Mouse (Mus musculus): Measurements from ENCODE around the gene Fbxl8. TPM values are rescaled to one million over a fixed set of nuclear protein-coding genes. Genes with fewer than 3 reads are reported as not detected.
"Not testable (repeated sequence)": the region's sequence is repeated elsewhere in the genome, so short reads cannot be mapped to it uniquely, and the experiment has no call there.

Fbxl8 gene
- 0.90 and 1.0 TPM in 2 replicates for polyA plus RNA-seq (2016; fragmentation: Nextera tagmentation; extraction: Ambion mirVana)

DNA sequence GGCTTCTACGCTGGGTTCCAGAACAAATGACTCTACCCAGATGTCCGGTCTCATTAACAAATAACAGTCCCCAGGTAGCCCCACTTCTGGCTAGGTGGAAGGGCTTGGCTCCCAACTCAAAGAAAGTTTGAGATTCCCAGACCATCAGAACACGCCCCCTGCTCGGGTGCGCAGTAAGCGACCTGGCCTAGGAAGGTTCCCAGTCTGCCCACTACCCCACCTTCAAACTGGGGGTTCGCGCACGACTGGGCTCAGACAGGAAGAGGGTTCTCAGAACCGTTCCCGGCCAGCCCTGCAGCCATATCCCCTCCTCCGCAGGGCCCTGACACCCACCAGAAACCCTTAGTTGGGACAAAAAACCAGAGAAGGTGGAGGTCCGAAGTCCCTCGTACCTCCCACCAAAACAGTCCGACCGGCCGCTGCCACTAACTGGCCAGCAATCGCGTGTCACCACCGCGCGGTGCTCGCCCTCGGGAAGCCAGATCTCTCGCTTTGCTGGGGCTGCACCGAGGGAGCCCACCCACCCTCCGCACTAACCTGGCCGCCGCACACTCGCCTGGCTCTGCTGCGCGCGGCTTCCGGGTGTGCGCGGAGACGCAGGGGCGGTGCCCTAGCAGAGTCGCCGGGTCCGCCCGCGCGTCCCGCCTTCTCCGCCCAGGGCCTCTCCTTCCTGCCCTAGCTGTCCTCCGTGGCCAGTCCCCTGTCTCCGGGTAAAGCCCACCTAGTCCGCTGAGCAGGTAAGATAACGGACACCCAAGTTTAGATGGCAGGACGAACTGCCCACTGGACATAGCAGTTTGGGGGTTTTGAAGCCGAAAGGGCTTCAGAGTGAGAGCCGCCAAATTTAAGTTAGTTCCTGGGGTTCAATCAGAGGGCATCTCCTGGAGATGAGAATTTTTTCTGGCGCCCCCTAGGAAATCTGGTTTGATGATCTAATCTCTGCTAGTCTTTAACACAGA lies at the start of gene Fbxl8, which contains the start of gene Tradd:
Gene Fbxl8 (plus strand): TSS at position 625 of the 959 bp plus-strand sequence.
Gene Tradd (minus strand): TSS at position 586 of the 959 bp plus-strand sequence.
- Histone ChIP-seq H3K4me2 (replicated peaks) (peak within 1 kb of the TSS; percentile 94), H3K4me3 (peak within 1 kb of the TSS; percentile 59), H3K27me3 (replicated peaks) (peaks cover 90% of the 10 kb centered on the region), H3K36me3 (no peaks in the 10 kb centered on the region), H3K27ac (no peak within 1 kb of the TSS), H3K9ac (peak within 1 kb of the TSS; percentile 64), H3K4me1 (peaks cover 28% of the 10 kb centered on the region), H3K9me3 (peaks cover 6% of the 10 kb centered on the region; the same call in 1 of the 2 replicates)
- peak; percentile 22; the same call in 1 of the 2 replicates for ATAC-seq (ENCODE audit: low FRiP score, low read depth)
- under 1% methylated on average over 54 of the region's 54 CpGs for WGBS

DNA sequence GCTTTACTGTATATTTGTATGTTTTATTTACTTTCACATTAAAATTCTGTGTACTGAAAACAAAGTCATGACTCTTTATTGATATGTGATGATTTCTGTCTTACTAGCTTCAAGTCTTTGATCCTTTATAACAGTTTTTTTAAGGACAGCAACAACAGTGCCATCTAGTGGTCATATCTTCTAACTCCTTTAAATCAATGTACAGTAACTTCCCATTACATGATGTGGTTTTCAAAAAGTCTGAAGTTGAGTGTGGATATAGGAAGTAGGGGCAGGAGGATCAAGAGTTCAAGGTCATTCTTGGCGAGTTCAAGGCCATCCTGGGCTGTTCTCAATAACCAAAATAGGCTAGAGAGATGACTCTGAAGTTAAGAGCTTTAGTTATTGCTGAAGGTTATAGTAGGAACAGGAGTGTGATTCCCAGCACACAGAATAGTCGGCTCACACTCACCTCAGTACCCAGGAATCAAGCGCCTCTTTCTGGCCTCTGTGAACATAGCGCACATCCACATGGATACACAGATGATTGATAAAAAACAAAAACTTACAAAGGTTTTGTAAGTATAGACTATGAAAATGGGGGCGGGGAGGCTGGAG lies 46.4 kb upstream of the Fbxl8 start:
- Histone ChIP-seq H3K9ac (no peak overlapping the region), H3K4me1 (no peaks in the 10 kb centered on the region), H3K4me3 (no peak overlapping the region), H3K4me2 (replicated peaks) (no peak overlapping the region), H3K27me3 (replicated peaks) (no peaks in the 10 kb centered on the region), H3K9me3 (no peaks in the 10 kb centered on the region), H3K36me3 (peaks cover 5% of the 10 kb centered on the region; the same call in 1 of the 2 replicates), H3K27ac (no peak overlapping the region)
- 83% methylated on average over 5 of the region's 5 CpGs for WGBS
- peak; percentile 53 for ATAC-seq (ENCODE audit: low FRiP score, low read depth)

DNA sequence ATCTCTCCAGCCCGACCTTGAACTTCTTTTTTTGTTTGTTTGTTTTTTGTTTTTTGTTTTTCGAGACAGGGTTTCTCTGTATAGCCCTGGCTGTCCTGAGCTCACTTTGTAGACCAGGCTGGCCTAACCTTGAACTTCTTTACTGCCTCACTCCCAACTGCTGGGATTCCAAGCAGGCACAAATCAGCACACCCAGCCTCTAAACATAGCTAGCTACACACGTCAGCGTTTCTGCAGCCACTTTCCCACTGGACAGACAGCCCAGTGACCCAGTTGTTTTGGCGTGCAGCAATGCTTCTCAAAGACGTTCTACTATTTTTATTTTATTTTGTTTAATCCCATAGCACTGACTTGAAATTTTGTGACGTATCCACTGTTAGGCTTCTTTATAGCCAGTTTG lies 40.6 kb upstream of the Fbxl8 start:
- Histone ChIP-seq H3K27ac (no peak overlapping the region), H3K4me3 (no peak overlapping the region), H3K9ac (no peak overlapping the region), H3K27me3 (replicated peaks) (no peaks in the 10 kb centered on the region), H3K4me1 (peaks cover 13% of the 10 kb centered on the region), H3K36me3 (no peaks in the 10 kb centered on the region), H3K9me3 (no peaks in the 10 kb centered on the region), H3K4me2 (replicated peaks) (peak overlapping the region; percentile 85)
- 84% methylated on average over 7 of the region's 7 CpGs for WGBS
- no peak for ATAC-seq (ENCODE audit: low FRiP score, low read depth)

DNA sequence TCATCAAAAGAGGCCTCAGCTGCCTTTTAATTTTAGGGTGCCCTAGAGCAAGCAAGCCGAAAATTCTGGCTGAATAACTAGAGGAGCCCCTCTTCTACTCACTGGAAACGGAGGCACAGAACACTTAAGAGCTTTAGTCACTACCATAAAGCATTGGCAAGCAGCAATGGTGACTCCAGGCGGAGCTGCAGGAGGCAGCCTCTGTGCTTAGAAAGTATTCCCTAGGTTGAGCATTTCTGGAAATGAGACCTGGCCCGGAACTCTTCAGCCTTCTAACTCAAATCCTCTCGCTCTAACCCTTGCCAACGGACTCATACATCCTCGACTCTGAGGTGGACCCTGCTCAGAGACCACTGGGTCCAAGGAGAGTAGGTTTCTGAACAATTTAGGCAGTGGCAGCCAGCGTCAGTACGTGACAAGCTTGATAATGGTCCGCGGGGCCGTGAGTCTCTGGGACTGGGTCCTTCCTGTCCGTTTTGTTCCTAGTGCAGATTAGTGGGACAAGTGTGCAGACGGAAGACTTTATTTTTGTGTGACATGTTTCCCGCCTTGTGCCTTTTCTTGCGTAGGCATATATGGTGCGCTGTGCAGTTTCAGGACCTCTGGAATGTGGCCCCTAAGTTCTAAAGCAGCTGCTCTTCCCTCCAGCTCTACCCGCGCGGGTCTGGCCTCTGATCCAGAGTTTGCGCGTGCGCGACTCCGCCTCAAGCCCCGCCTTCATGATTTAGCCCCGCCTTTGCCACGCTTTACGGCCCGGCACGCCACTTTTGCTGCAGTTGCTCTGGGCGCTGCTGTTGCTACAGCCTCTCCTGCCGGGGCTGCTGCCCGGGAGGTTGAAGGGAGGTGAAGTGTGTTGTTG lies 39.8 kb upstream of the Fbxl8 start, which contains the start of gene D230025D16Rik:
Gene D230025D16Rik (plus strand): TSS at position 733 of the 859 bp plus-strand sequence.
- Histone ChIP-seq H3K4me2 (replicated peaks) (peak within 1 kb of the TSS; percentile 85), H3K27ac (peak within 1 kb of the TSS; percentile 42; the same call in 1 of the 2 replicates), H3K4me3 (peak within 1 kb of the TSS; percentile 90), H3K36me3 (no peaks in the 10 kb centered on the region), H3K9me3 (no peaks in the 10 kb centered on the region), H3K9ac (peak within 1 kb of the TSS; percentile 82), H3K27me3 (replicated peaks) (no peaks in the 10 kb centered on the region), H3K4me1 (peaks cover 13% of the 10 kb centered on the region)
- peak; percentile 96 for ATAC-seq (ENCODE audit: low FRiP score, low read depth)
- 2% methylated on average over 34 of the region's 34 CpGs for WGBS

DNA sequence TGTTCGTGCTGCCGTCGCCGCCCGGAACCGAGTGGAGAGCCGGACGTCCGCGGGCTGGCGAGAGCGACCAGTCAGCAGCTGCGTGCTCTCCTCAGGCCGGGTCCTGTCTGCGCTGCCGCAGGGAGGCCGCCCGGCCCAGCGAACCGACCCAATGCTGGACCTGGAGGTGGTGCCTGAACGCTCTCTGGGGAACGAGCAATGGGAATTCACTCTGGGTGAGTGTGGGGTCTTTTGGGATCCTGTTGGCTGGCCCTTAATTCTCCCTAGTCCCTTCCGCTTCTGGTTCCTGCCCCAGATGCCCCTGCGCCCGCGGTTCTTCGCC lies 39.2 kb upstream of the Fbxl8 start:
- Histone ChIP-seq H3K4me3 (peak overlapping the region; percentile 90), H3K27ac (peak overlapping the region; percentile 42; the same call in 1 of the 2 replicates), H3K4me1 (peaks cover 13% of the 10 kb centered on the region), H3K36me3 (no peaks in the 10 kb centered on the region), H3K4me2 (replicated peaks) (peak overlapping the region; percentile 85), H3K27me3 (replicated peaks) (no peaks in the 10 kb centered on the region), H3K9me3 (no peaks in the 10 kb centered on the region), H3K9ac (peak overlapping the region; percentile 82)
- ATAC-seq (ENCODE audit: low FRiP score, low read depth) = no peak
- under 1% methylated on average over 27 of the region's 27 CpGs for WGBS

DNA sequence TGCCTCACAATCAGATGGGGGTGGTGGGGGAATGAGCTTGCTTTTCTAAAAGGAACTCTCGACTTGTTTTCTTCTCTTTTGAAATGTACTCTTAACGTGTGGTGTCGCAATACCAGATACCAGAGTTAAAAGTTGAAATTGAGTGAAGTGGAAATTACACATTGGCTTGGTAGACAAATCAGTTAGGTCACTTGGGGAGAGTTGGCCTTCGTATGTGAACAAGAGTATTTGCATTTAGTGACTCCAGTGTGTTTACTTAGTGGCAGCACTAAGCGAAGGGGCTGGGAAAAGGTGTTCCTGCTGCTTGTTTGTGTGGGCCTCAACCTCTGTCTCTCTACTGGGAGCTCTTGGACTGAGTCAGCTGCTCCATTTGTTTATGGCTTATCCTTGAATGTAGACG lies 38.5 kb upstream of the Fbxl8 start:
- Histone ChIP-seq H3K4me3 (peak overlapping the region; percentile 90), H3K4me2 (replicated peaks) (peak overlapping the region; percentile 85), H3K27me3 (replicated peaks) (no peaks in the 10 kb centered on the region), H3K36me3 (no peaks in the 10 kb centered on the region), H3K9ac (peak overlapping the region; percentile 82), H3K4me1 (peaks cover 13% of the 10 kb centered on the region), H3K27ac (no peak overlapping the region), H3K9me3 (no peaks in the 10 kb centered on the region)
- no peak for ATAC-seq (ENCODE audit: low FRiP score, low read depth)
- WGBS = 20% methylated on average over 6 of the region's 6 CpGs

DNA sequence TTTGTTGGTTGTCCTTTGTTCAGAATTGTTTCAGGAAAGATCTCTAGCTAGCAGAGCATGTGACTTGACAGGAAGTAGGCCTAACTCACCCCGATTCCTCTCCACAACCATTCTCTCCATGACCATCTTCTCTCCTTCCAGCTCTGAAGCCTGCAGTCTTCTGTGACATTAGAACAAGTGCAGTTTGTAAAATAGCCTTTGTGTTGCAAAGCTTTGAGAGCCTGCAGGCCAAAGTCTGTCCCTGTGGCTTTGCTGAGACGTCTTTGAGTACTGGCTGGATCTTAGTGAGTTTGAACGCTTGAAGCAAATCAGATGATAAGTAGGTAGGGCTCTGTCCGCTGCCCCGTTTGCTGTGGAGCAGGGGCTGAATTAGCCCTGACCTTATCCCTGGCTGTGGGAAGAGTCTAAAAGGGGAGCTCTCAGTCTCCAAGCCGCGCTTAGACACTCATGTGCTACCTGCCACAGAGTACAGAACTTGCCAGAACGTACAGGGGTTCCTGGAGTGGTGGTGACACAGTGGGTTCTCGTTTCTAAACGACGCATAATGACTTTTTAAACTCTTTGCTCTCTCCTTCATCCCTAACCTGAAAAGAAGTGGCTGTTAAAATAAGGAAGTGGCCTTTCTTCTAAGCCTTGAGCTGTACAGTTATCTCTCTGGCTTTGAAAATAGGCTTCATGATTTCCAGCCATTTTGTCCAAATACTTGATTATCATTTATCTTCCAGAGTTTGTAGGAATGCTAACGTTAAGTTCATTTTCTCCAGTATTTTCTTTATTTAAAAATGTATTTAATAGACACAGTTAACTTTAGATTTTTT lies 32.7 kb upstream of the Fbxl8 start:
- no peak for ATAC-seq (ENCODE audit: low FRiP score, low read depth)
- 89% methylated on average over 12 of the region's 12 CpGs for WGBS

DNA sequence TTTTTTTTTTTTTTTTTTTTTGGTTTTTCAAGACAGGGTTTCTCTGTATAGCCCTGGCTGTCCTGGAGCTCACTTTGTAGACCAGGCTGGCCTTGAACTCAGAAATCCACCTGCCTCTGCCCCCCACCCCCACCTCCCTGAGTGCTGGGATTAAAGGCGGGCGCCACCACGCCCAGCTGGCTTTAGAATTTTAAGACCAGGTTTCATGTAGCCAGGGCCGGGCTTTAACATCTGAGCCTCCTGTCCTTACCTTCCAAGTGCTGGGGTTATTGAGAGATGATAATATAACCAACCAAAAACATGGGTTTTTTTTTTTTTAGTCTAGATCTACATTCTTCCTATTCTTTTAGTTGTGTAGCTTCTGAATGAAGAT lies 32.1 kb upstream of the Fbxl8 start:
- not testable (repeated sequence) for H3K9me3 ChIP-seq; H3K4me3 ChIP-seq; H3K36me3 ChIP-seq; H3K4me2 ChIP-seq (replicated peaks); H3K27me3 ChIP-seq (replicated peaks); H3K9ac ChIP-seq; H3K4me1 ChIP-seq; H3K27ac ChIP-seq; ATAC-seq (ENCODE audit: low FRiP score, low read depth)
- 89% methylated on average over 4 of the region's 4 CpGs for WGBS

More for the DNA sequence above, 32.7 kb upstream of the Fbxl8 start:
- H3K27ac ChIP-seq = no peak overlapping the region
- no peak overlapping the region for H3K4me2 ChIP-seq (replicated peaks)
- no peak overlapping the region for H3K4me3 ChIP-seq
- peaks cover 9% of the 10 kb centered on the region; the same call in 1 of the 2 replicates for H3K36me3 ChIP-seq
- no peaks in the 10 kb centered on the region for H3K9me3 ChIP-seq
- H3K4me1 ChIP-seq = no peaks in the 10 kb centered on the region
- H3K9ac ChIP-seq = no peak overlapping the region
- H3K27me3 ChIP-seq (replicated peaks) = no peaks in the 10 kb centered on the region

DNA sequence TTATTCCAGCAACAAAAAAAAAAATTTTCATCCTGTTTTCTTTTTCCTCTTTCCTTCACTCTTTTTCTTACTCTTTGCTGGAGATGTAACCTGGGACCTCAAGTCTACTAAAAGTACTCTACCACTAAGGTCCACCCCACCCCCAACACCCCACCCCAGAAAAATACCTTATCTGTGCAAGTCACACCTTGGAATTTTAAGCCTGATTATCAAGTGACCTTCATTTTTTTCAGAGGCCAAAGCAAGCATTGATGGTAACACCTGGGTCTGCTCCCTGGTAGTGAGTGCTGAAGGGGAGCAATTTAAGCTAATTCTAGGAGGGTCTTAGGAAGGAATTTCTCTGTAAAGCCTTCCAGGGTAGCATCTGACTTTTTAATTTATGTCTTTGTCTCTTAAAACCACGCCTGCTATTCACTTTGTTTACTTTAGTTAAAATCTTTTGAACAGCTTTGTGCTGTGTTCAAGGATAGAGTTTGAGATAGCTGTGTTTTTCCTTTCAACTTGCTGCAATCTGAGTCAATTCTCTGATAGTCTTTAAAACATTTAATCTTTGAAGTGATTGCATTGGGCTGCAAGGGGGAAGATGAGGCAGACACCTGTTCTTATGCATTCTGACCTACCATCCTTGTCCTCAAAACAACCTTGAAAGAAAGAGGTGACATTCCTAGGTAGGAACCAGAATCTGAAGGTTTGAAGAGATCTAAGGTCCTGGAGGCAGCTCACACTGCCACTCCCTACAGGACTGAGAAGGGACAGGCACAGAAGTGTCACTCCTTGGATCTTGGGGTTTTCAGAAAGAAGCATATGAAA lies 31.1 kb upstream of the Fbxl8 start:
- 68% methylated on average over 1 of the region's 1 CpGs for WGBS
- no peak for ATAC-seq (ENCODE audit: low FRiP score, low read depth)
- Histone ChIP-seq H3K27me3 (replicated peaks) (no peaks in the 10 kb centered on the region), H3K4me3 (no peak overlapping the region), H3K4me1 (no peaks in the 10 kb centered on the region), H3K9me3 (no peaks in the 10 kb centered on the region), H3K36me3 (peaks cover 13% of the 10 kb centered on the region; the same call in 1 of the 2 replicates), H3K27ac (no peak overlapping the region), H3K4me2 (replicated peaks) (no peak overlapping the region), H3K9ac (no peak overlapping the region)

DNA sequence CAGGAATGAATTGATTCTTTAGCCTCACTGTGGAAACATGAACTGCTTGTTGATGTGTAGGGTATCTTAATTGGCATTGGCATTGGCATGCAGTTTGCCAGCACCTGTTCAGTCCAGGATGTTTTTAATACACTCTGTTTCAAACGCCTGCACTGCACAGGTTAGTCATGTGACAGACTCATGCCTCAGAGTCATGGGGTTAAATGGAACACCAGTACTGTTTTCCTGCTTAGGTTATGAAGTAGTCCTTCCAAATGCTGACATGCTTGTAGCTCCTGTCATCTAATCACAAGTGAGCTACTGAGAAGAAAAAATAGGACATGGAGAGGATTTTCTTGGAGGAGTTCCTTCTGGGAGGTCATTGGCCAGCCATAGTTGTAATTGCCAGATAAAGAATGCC lies 29.2 kb upstream of the Fbxl8 start:
- WGBS = 78% methylated on average over 1 of the region's 1 CpGs
- no peaks in the 10 kb centered on the region for H3K27me3 ChIP-seq (replicated peaks)
- no peaks in the 10 kb centered on the region for H3K9me3 ChIP-seq
- no peaks in the 10 kb centered on the region for H3K4me1 ChIP-seq
- no peak overlapping the region for H3K4me3 ChIP-seq
- H3K9ac ChIP-seq = no peak overlapping the region
- no peak for ATAC-seq (ENCODE audit: low FRiP score, low read depth)
- no peak overlapping the region for H3K27ac ChIP-seq
- peaks cover 29% of the 10 kb centered on the region for H3K36me3 ChIP-seq
- H3K4me2 ChIP-seq (replicated peaks) = no peak overlapping the region
